Mouse (Mus musculus): Measurements from ENCODE around the gene Tmem53. TPM values are rescaled to one million over a fixed set of nuclear protein-coding genes. Genes with fewer than 3 reads are reported as not detected.

Tmem53 gene
- total RNA-seq, 2 experiments from 2014 or later = 54.2 to 97.3 TPM

DNA sequence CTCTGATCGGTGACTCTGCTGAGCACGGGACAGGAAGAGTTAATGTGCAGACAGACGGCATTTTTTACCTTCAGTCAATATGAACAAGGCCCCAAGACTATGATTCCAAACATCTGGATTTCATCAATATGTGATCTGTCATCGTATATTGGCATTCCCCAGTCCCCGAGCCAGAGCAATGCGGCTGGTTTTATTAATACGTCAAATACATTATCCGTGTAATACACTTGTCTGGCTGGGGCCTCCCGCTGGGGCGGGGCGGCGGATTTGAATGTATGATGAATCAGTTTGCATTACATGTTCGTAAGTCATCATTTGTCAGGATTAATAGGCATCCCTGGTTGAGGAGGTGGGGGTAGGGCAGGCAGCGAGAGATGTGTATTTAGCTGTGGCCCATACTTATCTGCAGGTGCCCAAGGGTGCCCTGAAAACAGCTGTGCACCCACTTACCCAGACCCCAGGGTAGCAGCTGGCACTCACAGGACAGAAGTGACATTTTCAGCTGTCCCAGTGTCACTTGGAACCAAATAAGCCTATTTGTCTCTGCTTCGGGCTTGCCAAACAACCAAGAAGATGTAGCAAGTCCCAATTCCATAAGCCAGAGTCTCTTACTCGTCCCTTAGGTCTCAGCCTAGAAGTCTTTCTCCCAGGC, 63.2 kb downstream of the Tmem53 start:
- no peak for DNase-seq

- no peak for DNase-seq
Measured at GRCm38 (mm10) chr4:117316800-117317199, 65.0 kb downstream of the Tmem53 start.

- DNase-seq = no peak
Measured at GRCm38 (mm10) chr4:117317701-117318190, 66.0 kb downstream of the Tmem53 start.

Other genes starting within 250 kb of the Tmem53 start
- 10 to 100 TPM; 29.0 to 33.6 TPM for gene Eif2b3, start 232.5 kb upstream of the Tmem53 start, total RNA-seq (2021)
- gene Ptch2, start 155.9 kb upstream of the Tmem53 start, total RNA-seq (2021) = 1 to 10 TPM; 3.5 to 4.5 TPM
- 1 to 10 TPM; 7.0 to 7.9 TPM for gene Btbd19, start 126.2 kb upstream of the Tmem53 start, total RNA-seq (2021)
- not detected for gene Tctex1d4, start 125.2 kb upstream of the Tmem53 start, total RNA-seq (2021)
- 10 to 100 TPM; 12.8 to 44.6 TPM for gene Plk3, start 118.0 kb upstream of the Tmem53 start, total RNA-seq (2021)
- gene Rps8, start 95.7 kb upstream of the Tmem53 start, total RNA-seq (2021) = 1,000 to 10,000 TPM; 1,017 to 1,149 TPM
- 1 to 10 TPM; 2.1 to 2.3 TPM for gene Kif2c, start 69.3 kb upstream of the Tmem53 start, total RNA-seq (2021)
- 1 to 10 TPM; 2.8 to 3.5 TPM for gene Armh1, start 174 bp downstream of the Tmem53 start, total RNA-seq (2021)
- 10 to 100 TPM; 78.8 to 88.1 TPM for gene Rnf220, start 245.1 kb downstream of the Tmem53 start, total RNA-seq (2021)